Mouse (Mus musculus) urinary bladder, postnatal 10 days (tissue): Measurements from ENCODE around the gene Rell1.
"Not testable (repeated sequence)": the region's sequence is repeated elsewhere in the genome, so short reads cannot be mapped to it uniquely, and the experiment has no call there.

Experiments used
- DNase-seq: peaks from one replicate; pipeline ENCODE4 v3.0.0; 2022; ENCODE audit warnings: low spot score

Gene Rell1

DNA sequence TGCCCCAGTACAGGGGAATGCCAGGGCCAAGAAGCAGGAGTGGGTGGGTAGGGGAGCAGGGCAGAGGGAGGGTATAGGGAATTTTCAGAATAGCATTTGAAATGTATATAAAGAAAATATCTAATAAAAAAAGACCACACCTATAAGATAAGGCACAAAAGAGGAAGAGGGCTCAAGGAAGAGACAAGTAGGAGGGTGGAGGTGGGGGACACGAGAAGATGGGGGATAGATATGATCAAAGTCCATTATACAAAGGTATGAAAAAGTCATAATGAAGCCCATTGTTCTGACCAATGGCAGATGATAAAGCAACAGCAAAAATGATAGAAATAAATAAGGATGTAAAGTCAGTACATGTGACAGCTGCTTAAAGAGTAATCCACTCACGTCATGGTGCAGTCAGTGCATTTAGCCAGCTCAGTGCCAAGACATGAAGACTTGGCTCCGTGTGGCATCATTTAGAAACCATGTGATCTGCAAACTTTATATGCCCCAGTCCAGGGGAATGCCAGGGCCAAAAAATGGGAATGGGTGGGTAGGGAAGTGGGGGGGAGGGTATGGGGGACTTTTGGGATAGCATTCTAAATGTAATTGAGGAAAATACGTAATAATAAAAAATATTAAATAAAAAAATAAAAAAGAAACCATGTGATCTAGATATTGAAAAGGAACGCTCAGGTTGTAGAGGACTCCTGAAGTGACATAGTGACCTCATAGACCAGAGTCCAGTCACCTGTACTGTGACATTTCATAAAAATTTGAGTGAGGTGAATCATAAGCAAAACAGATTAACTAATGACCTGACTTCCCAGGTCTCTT lies 71.5 kb downstream of the Rell1 start:
- not testable (repeated sequence) for DNase-seq

DNA sequence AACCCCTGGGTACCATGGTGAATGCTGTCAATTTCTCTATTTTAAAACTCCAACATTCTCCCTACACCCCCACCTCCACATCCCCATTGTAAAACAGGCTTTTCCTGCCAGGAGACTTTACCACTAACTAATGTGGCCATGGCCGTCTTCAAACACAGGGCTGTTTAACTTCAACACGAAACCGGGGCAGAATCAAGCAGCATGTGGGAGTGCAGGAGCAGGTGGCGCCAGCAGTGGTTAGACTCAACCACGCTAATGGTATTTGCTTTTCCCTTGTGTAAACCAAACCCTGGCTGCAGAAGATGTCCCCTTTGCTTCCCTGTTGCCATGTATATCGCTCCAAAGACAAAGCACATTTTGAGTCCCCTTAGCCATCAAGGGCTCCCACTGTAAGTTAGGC lies 76.8 kb downstream of the Rell1 start:
- no peak for DNase-seq

DNA sequence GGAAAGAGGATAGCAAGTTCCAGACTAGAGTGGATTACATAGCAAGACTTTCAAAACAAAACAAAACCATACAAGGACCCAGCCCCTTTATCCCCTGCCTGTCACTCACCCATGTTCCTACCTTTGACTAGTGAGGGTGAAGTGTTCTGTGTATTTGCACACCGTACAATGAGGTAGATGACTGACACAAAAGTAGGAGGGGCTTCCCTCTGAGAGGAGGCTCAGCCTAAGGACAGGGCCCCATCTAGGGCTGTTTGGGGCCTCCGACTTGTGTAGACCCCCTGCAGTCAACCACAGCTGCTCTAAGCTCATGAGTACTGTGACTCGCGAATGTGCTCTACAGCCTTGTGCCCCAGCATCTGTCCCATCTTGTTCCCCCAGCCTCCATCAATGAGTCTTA lies 77.5 kb downstream of the Rell1 start:
- no peak for DNase-seq

DNA sequence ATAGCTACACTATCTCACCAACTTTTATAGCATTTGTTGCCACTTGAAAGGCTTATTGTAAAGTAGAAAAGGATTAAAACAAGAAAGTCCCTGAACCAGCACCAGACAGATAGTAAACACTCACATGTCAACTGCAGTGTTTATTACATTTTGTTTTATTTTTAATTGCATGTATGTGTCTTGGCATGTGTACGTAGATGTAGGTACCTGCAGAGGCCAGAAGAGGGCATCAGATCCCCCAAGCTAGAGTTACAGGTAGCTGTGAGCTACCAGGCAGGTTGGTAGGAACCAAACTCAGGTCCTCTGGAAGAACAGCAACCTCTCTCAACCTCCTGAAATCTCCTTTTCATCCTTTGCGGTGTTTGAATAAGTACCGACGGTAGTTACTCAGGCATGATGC lies 81.6 kb downstream of the Rell1 start:
- no peak for DNase-seq

DNA sequence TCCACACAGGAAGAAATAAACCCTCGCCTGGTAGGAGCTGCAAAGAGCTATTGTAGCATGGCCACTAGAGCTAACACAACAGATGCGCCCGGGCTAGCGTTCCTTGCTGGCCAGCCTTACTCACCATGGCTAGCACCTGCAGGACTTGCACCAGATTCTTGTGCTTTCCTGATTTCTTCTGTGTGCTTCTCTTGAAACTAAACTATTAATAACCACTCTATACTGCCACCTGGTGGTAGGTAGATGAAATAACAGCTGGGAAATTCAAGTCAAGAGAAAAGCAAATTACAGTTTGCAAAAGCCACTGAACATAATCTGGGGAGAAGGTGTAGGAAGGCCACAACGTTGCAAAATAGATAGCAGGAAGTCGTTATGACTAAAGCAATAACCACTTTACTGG lies 82.0 kb downstream of the Rell1 start:
- no peak for DNase-seq

DNA sequence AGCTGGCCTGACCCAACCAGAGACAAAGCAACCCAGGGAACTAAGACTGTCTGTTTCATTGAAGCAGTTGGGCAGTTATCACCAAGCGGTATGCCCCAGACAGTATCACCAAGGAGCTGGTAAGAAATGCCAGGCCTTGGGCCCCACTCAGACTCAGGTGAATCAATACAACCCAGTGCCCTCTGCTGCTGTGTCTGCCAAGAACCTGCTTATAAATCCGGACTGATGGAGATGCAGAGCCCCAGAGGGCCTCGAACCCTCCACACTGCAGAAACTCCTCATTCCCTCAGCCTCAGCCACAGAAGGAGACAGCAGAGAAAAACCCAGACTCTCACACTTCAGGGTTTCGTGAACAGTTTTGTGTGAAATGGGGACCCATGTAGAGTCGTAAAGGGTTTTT lies 82.4 kb downstream of the Rell1 start:
- DNase-seq, result no peak

DNA sequence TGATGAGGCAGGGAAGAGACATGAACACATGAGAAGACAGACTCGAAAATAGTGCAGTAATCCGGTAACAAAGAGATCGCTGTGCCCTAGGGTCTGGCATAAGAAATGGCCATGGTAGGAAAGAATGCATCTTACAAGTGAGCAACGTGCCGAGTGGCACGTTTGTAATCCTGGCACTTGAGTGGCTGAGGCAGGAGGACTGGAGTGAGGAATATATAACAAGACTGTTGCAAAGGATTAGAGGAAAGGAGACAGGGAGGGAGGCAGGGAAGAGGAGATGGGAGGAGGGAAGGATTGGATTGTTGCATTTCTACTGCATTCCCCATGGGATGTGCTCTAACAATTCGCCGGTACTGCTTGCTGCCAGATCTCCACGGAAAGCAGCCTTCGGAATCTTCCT lies 89.7 kb downstream of the Rell1 start:
- no peak for DNase-seq

DNA sequence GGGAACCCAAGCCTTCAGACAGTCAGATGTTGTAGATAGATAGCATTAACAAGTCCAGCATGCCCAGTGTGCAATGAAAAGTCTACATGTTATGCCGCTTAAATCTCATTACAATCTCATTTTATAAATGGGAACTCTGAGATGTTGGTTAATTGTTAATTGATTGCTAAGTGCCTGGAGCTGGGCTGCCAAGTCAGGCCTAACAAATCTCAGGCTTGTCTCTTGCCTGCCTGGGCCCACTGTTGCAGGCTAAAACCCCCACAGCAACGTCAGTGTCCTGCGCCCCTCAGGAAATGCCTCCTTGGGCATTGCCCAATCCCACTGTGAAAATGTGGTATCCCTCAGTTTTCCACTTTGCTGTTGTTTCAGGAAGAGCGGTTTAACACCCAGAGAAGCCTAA lies 92.6 kb downstream of the Rell1 start:
- no peak for DNase-seq

DNA sequence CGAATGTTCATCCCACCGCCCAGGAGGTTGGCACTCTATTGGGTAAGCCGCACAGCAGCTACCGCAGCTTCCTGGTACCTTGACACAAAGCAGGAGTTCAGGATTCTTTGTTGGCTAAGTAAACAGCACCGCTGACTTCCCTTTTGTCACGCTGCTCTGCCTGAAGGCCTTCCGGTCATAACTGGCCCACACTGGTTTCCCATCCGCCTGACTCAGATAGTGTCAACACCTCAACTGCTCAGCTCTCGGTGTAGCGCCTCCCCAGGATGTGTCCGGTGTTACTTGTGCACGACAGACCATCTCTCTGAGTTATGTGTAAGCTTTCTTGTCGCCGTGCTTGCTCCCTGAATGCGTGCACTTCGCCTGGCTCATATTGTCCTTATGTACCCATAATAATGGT lies 93.8 kb downstream of the Rell1 start:
- DNase-seq, result no peak

DNA sequence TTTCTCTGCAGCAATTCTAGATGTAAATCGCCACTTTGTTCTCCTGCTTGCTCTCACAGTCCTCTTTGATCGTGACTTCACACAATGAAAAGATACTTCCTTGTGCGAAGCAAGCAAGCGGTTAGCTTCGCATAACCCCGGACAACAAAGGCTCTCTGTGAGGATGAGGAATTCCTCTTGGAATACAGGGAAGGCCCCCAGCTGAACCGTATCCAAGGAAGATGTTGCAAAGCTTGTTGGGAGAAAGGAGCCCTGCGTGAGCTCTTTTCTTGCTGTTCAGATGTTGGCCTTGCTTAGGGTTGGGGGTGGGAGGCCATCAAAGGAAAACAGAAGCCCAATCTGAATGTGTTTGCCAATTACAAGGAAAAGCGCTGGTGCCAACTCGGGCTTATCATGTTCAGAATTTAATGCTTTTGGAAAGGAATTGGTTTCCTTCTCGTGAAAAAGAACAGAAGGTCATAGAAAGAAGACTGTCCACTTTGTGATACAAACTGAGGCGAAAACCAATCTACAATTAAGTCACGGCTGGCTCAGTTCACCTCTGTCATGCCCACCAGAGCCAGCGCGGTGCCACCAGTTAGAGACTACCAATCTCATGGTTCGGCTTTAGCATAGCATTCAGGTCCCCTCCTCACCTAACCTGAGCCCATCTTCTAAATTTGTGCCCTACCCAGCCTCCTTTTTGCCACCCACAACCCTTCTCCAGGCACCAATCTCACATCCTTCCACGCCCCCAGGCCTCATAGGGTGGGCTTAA lies 96.3 kb downstream of the Rell1 start:
- DNase-seq, result no peak

DNA sequence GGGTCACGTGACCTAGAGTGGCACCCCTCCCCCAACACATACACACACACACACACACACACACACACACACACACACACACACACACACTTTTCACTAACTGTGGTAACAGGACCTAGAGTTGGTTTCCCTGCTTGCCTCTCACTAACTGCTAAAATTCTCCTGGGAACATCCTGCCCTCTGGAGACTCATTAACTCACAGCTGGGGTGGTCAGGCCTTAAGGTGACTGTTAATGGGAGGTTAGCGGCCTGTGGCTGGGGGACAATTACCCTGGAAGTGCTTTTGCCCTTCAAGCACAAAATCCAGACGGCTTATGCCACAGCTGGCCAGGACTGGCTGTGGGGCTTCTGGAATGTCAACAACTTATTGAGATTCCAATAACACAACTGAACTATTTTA lies 101.3 kb downstream of the Rell1 start:
- no peak for DNase-seq

DNA sequence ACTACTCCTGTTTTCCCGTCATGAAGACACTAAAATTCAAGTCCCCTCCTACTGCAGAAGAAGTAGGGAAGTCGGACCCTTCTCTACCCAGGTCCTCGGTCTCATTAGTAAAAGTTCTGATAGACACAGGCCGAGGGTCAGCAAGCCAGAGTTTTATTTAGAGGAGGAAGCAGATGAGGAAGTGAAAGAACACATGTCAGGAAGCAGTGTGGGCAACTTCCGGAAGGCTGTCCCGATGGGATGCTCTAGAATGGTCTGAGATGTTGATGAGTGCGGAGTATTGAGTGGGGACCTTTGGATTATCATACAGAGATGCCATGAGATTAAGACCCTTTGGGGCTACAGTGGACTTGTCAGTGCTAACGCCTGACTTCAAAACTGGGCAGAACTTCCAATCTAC lies 109.8 kb downstream of the Rell1 start:
- no peak for DNase-seq
